Mouse (Mus musculus): ENCODE measurements around the gene Odf3l2.

The Odf3l2 gene

DNA sequence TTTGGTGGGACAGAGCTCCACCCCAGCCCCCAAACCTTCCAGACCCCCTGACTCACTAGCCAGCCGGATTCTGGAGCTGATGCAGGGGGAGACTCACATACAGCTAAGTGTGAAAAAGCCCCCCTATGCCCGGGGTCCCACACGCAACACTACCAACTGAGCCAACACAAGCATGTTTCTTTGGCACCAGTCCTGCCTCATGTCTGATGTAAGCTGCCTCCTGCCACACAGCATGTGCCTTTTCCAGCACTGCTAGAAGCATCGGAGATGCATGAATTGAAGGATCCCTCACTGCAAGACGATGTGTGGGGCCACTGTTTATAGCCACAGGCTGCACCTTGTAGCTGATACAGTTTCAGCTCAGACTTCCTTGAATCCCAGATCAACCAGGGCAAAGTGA lies 17.2 kb downstream of the Odf3l2 start:
- no peak for DNase-seq (ENCODE audit: low spot score)

DNA sequence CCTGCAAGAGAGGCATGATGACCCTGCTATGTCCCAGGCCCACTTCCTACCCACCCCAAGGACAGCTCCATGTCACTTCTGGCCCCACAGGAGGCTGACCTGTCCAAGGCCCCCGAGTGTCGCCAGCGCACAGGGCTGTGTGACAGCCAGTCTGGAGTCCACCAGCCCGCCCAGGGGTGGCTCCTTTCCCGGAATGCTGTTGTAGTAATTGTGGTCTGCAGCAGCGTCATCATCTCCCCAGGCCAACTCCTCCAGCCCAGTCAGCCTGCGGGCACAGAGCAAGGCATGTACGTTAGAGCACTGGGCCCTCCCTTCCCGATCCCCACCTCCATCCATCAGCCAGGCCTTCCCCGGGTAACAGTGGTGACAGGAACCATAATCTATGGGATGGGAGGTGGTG lies 19.4 kb downstream of the Odf3l2 start:
- DNase-seq (ENCODE audit: low spot score) = no peak

DNA sequence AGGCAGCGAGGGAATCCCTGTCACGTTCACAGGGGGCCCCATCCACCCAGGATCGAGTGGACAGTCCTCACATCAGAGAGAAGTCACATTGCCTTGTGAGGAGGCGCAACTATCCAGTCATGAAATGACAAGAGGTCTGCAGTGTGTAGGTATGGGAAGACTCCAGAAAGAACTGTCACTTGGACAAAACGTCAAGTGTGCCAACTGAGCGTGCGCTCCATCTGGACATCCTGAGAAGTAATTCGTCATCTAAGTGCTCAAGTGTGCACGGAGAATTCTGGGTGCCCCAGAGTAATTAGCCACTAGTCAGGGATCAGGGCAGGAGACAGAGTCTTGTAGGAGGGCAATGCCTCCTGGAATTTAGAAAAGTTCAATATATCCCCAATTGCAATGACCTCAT lies 20.1 kb downstream of the Odf3l2 start:
- DNase-seq (ENCODE audit: low spot score) = no peak

DNA sequence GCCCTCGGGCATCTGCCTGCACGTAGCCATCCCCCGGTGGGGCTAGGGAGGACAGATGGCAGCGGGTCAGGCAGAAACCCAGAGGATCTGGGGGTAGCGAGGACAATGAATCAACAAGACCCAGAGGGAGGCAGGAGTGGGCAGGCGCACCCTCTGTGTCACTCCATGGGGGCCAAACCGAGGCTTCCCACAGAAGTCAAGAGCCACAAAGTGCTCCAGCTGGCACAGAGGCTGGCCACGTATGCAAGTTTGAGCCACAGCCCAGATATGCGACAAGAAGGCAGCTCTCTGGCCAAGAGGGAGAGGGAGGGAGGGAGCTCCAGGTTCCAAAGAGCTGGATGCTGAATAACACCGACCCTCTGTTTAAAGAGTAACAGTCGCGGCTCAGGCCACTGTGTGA lies 21.6 kb downstream of the Odf3l2 start:
- DNase-seq (ENCODE audit: low spot score) = no peak

DNA sequence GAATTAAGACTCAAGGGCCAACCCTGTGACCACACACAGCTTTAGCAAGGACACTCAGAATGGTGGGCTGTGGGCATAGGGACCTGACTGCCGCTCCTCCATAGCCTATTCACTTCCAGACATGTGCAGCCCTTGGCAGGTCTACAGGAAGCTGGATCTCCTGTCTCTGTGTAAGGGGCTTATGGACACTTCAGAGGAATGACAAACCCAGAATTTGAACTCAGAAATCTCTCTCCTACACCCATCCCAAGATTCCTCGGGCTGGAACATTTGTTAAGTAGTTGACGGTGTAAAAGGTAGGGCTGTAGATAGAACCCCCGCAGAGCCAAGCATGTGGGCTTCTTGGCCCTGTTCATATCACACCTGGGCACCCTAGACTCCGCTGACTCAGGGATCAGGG lies 29.2 kb downstream of the Odf3l2 start:
- DNase-seq (ENCODE audit: low spot score) = no peak

DNA sequence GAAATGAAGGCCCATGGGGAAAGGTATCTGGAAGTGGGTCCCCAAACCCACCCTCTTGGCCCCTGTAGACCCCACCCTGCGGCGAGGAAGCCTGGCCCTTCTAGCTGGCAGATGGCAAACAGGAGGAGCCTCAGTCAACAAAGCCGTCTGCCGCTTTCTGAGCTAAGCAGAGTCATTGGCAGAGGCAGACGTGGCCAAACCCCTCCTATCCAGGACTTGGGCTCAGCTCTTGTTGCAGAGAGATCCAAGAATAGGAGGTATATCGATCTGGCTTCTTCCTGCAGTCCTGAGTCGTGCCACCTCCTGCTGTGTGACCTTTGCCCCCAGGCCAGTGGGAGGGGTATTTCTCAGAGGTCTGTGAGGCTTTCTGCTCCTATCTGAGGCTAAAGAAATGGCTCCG lies 29.7 kb downstream of the Odf3l2 start:
- DNase-seq (ENCODE audit: low spot score) = no peak

DNA sequence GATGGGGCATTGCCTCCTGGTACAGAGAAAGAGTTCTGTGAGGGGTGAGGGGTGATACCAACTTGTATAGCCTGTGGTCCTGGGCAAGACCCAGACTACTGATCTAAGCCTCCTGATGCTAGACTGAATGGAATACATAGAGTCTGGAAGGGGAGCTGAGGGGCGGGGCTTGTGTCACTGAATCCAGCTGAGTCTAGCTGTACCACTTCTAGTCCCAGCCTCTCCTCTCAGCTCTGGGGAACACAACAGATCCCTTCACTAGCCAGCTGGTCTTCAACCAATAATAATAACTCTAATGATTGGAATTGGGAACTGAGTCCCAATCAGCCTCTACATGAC lies 31.3 kb downstream of the Odf3l2 start:
- no peak for DNase-seq (ENCODE audit: low spot score)

DNA sequence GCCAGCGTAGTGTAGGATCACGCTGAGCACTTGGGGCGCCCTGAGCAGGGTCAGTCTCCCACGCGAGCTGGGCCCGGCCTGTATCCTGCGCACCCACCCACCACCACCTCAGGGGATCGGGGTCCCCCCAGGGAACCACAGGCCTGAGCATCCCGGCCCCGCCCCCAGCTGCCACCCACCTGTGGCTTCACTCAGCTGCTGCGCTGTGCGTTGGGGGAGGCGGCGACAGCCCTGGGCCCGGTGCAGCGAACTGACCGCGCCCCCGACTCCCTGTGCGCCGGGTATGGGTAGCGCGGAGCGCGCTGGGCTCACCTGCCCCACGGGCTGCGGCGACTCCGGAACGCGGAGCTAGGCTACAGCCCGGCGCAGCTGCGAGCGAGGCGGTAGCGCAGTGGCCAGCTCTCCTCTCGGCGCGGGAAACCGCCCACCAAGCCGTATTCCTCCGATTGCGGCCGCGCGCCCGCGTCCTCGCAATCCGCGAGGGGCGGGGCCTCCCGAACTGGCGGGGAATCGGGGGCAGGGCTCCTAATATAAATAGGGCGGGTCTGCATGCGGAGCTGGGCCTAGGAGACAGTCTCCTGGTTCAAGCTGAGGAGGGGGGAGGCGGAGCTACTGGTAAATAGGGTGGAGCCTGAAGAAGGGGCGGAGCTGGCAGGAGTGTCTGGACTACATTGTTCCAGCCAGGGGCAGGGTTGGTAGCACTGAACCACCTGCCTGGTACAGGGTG lies 31.8 kb downstream of the Odf3l2 start, which contains the start of gene C2cd4c:
Gene C2cd4c (minus strand): TSS at position 448 of the 727 bp plus-strand sequence.
- DNase-seq (ENCODE audit: low spot score) = no peak

DNA sequence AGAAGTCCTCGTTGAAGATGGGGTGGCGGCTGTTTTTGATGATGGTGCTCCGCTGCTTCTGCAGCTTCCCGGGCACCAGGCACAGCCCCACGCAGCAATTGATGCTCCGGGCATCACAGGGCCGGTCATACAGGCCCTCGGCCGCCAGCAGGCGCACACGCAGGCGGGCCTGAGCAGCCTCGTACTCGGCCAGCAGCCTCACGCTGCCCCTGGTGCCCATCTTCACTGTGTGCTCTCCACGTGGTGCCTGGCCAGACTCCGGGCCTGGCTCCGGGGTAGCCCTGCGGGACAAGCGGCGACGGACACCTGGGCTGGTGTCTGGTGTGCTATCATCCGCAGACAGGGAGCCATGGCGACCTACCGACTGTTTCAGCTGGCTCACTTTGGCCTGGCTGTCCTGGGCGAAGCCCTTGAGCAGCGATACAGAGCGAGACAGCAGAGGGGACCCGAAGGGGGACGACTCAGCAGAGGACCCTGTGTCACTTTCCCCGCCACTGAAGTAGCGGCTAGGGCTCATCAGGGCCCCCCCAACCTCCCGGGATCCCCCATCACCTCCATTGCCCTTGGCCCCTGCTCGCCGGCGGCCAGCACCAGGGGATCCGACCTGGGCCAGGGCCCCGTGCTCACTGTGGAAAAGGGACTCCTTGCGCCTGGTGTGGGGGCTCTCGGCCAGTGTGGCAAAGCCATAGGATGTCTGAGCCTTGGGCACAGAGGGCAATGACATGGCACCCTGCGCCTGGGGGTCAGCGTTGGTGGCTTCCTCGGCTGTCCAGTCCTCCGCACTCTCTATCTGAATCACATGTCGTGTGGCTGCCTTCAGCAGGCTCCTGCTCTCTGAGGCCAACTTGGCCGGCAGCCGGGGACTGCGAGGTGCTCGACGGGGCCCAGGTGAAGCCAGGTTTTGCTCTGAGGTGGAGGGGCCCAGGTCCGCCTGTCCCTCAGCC lies 33.1 kb downstream of the Odf3l2 start:
- no peak for DNase-seq (ENCODE audit: low spot score)

DNA sequence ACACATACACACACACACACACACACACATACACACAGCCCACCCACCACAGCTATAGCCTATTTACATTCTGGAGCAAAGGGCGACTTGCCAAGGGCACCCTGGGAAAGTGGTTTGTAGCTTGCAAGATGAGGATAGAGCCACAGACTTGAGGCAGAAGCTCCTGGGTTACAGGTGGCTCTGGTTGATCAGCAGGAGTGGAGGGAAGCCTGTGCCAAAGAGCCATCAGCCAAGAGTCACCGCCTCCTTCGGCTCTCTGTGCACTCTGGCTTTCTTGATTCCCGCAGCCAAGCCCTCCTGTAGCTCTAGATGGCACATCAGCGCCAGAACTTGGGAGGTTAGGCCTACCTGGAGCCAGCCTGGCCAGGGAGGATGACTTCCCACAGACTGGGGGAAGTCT lies 34.2 kb downstream of the Odf3l2 start:
- DNase-seq (ENCODE audit: low spot score) = no peak

DNA sequence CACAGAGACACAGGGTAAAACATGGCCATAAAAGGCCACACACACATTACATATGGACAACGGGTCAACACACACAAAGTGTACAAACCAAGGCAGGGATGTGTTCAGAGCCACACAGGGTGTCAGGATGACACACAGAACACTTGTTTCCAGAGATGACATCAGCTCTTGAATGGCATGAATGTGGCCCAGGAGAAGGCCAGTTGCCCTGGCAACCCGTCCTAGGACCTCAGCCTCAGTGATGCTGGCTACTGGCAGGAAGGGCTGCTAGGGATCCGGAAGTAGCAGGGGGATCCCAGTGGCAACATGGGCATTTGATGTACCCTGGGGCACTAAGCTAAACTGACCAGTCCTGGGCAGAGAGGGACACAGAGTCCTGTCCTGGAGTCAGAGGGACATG lies 36.3 kb downstream of the Odf3l2 start:
- DNase-seq (ENCODE audit: low spot score) = no peak

DNA sequence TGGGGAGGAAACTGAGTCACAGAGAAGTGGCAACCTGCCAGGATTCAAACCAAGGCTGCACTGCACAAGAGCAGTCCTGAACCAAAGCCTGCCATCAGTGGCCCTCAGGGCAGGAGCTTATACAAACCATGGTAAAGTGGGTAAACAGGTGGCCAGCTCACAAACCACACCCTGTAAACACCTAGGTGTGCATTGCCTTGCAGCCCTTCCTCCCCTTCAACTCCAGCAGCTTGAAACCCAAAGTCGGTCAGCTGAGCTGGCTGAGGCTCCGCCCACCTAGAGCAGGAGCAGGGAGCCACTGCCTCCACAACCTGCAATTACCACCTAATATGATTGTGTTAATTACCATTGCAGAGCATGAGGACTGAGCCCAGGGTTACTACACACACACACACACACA lies 37.6 kb downstream of the Odf3l2 start:
- DNase-seq (ENCODE audit: low spot score) = no peak

DNA sequence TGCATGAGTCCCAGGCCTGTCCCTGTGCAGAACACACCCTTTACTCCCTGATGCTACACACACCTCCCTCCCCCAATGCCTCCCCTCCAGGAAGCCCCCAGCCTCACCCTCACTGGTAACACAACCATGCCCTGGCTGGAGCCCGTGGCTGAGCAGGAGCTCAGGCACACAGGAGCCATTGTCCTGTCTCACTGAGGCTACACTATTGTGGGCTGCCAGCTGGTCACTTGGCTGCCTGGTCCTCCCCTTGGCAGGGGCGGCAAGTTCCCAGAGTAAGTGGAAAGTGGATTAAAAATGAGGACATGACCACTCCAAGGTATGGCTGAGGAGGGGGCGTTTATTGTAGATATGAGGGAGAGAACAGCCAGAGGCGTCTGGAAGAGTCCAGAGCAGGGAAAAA lies 39.0 kb downstream of the Odf3l2 start:
- DNase-seq (ENCODE audit: low spot score) = no peak

DNA sequence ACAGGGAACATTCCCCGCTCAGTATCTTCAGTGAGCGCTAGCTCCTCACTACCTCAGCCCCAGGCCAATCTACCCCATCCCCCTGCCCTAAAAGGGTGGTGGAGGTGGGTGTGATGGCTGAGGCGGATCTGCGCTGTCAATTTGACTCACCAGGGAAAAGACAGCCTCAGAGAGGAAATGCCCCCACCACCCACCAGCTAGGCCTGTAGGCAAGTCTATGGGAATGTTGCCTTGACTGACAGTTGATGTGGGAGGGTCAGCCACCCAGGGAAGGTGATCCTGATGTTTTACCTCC lies 47.7 kb downstream of the Odf3l2 start:
- DNase-seq (ENCODE audit: low spot score) = no peak

DNA sequence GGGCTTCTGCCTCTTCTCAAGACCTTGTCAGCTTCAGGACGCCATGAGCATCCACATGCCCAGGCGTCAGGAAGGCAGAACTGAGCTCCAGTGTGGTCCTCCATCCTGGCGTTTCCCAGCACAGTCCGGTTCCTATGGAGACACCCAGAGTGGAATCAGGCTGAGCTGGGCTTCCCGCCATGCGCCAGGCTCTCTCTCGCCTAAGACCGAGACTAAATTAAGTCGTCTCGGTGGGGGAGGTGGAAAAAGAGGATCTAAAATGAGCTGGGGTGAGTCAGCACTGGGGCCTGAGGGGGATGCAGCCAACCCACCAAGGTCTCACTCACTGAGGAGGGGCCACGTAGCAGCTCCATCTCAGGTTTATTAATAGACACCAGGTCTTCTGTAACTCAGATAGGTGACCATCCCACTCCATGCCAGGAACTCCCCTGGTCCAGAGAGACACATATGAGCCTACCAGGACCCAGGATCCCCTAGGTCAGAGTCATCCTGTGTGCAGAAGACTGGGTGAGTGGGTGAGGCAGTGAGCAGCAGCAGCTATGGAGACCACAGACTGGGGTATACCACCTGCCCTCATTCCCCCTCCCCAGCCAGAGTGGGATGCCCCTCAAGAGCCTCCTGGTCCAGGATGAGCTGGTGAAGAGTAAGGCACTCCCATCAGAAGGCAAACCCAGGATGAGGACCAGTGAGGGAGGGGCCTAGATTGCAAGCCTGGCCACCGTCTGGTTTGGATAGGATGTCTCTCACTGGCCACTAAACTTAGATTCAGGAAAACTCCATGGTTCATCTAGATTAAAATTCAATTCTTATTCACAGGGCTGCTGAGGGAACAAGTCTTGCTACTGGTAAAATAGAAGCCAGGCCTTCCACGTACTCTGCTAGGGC lies 48.2 kb downstream of the Odf3l2 start:
- DNase-seq (ENCODE audit: low spot score) = no peak

DNA sequence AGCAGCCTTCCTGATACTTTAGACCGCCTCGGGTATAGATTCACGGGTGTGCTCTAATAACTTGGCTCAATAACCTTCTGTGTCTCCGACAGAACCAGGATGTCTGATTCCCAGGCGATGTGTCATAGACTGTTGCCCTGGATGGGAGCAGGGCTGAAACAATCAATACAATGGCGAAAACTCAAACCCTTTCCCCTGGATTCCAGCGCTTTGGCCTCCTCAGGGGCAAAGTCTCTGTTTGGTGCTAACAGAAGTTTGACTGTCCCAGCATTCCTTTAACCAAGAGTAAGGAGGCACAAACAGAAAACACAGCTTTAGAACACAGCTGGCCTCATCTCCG lies 50.0 kb downstream of the Odf3l2 start:
- no peak for DNase-seq (ENCODE audit: low spot score)

DNA sequence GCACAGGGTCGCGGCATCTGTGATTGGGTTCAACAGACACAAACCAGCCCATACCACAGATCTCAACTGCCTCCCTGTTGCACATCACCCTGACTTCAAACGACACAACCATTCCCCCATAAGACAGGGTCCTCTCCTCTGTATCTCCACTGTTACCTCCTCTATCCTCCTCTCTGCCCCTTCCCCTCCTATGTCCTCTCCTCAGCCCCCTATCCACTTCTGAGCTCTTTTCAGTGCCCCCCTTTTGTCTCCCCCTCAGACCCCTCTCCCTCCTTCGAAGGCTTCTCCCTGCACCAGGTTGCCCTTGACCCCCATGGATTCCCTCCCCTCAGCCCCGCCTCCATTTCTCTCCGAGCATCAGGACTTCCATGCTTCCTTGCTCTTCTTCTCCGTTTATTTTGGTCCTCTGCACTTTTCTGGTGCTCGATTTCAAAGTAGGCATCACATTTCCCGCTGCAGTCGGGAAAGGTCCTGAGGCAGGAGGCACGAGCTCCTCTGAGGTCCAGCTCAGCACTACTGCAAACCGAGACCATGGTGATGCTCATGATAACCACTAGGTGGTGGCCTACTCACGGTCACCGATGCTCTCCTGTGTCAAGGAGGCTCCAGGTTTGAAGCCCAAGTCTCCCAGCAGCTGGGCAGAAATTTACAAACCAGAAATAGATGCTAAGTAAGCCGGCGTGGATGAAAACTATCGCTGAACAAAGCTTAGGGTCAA lies 50.5 kb downstream of the Odf3l2 start:
- DNase-seq (ENCODE audit: low spot score) = no peak

DNA sequence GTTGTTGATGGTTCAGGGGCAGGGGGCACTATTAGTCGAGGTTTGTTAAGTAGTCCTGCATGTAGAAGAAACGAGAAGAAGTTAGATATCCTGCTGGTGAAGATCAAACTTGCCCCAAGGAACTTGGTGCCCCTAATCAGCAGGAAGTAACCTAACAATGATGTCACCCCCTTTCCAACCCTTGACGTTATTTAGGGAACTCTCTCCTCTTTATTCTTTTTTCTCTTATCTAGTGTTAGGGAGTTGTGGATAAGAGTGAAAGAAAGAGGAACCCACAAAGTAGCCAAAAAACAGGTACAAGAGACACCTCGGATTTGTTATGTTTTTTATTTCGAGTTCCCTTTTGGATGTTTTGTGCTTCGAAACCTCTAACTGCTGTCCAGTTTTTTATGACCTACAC lies 51.4 kb downstream of the Odf3l2 start:
- no peak for DNase-seq (ENCODE audit: low spot score)

DNA sequence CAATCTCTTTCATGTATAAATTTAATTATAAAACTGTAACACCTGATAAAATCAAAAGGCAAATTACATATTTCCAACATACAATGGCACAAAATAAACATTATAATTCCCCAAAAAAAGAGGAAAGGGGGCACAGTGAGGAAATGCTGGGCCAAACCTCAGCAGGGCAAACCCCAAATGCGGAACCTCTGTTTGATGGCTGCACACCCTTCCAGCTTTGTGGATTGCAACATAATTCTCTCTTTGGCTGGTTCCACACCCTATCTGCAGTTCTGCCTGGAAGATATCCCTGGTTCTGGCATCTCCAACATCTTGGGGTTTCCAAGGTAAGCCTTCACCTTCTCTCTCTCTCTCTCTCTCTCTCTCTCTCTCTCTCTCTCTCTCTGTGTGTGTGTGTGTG lies 54.8 kb downstream of the Odf3l2 start:
- no peak for DNase-seq (ENCODE audit: low spot score)
